Mouse (Mus musculus): ENCODE measurements at regions not wholly inside any gene's neighbourhood (a gene's known extent, or its start where the extent isn't known, plus 50 kb on each side); places are given as distances from the start of the nearest gene placed in this dataset.

- Histone ChIP-seq H3K4me2 (ENCODE audit: low read depth, low read length) (no peak overlapping the region), H3K27me3 (ENCODE audit: control insufficient read depth, insufficient read depth, low read length) (no peaks in the 10 kb centered on the region), H3K27ac (replicated peaks; ENCODE audit: low read depth, low read length) (no peak overlapping the region), H3K9me3 (replicated peaks; ENCODE audit: control insufficient read depth, low read length) (no peaks in the 10 kb centered on the region), H3K4me3 (ENCODE audit: low read depth, low read length) (no peak overlapping the region), H3K4me1 (ENCODE audit: control insufficient read depth, insufficient read depth, low read length) (no peaks in the 10 kb centered on the region), H3K36me3 (replicated peaks; ENCODE audit: control insufficient read depth, insufficient read depth, low read depth, low read length) (no peaks in the 10 kb centered on the region), H3K9ac (replicated peaks; ENCODE audit: low read length) (no peak overlapping the region)
- WGBS: 83% methylated on average over 1 of the region's 1 CpGs
- ATAC-seq (replicated peaks; ENCODE audit: insufficient number of reproducible peaks, low FRiP score, low TSS enrichment, low read depth) (no peak), DNase-seq (ENCODE audit: low spot score) (no peak)
Measured at GRCm38 (mm10) chr4:10296220-10296619, 578.1 kb upstream of the 2610301B20Rik start.

GRCm38 (mm10) chr4:10311886-10312285 is 562.4 kb upstream of the 2610301B20Rik start:
- H3K27me3 ChIP-seq (ENCODE audit: control insufficient read depth, insufficient read depth, low read length): no peaks in the 10 kb centered on the region
- H3K9me3 ChIP-seq (replicated peaks; ENCODE audit: control insufficient read depth, low read length): no peaks in the 10 kb centered on the region
- H3K4me1 ChIP-seq (ENCODE audit: control insufficient read depth, insufficient read depth, low read length): no peaks in the 10 kb centered on the region
- no peak overlapping the region for H3K4me3 ChIP-seq (ENCODE audit: low read depth, low read length)
- no peak overlapping the region for H3K4me2 ChIP-seq (ENCODE audit: low read depth, low read length)
- peak; percentile 61 for DNase-seq (ENCODE audit: low spot score)
- peak; percentile 44; the same call in 1 of the 2 replicates for ATAC-seq (replicated peaks; ENCODE audit: insufficient number of reproducible peaks, low FRiP score, low TSS enrichment, low read depth)
- H3K27ac ChIP-seq (replicated peaks; ENCODE audit: low read depth, low read length): no peak overlapping the region
- 28% methylated on average over 5 of the region's 5 CpGs for WGBS
- H3K36me3 ChIP-seq (replicated peaks; ENCODE audit: control insufficient read depth, insufficient read depth, low read depth, low read length): no peaks in the 10 kb centered on the region
- no peak overlapping the region for H3K9ac ChIP-seq (replicated peaks; ENCODE audit: low read length)

- Histone ChIP-seq H3K4me2 (ENCODE audit: low read depth, low read length) (no peak overlapping the region), H3K27ac (replicated peaks; ENCODE audit: low read depth, low read length) (no peak overlapping the region), H3K4me3 (ENCODE audit: low read depth, low read length) (no peak overlapping the region), H3K36me3 (replicated peaks; ENCODE audit: control insufficient read depth, insufficient read depth, low read depth, low read length) (no peaks in the 10 kb centered on the region), H3K9me3 (replicated peaks; ENCODE audit: control insufficient read depth, low read length) (no peaks in the 10 kb centered on the region), H3K27me3 (ENCODE audit: control insufficient read depth, insufficient read depth, low read length) (no peaks in the 10 kb centered on the region), H3K4me1 (ENCODE audit: control insufficient read depth, insufficient read depth, low read length) (no peaks in the 10 kb centered on the region), H3K9ac (replicated peaks; ENCODE audit: low read length) (no peak overlapping the region)
- WGBS: 71% methylated on average over 4 of the region's 4 CpGs
- ATAC-seq (replicated peaks; ENCODE audit: insufficient number of reproducible peaks, low FRiP score, low TSS enrichment, low read depth) (no peak), DNase-seq (ENCODE audit: low spot score) (no peak)
Measured at GRCm38 (mm10) chr4:10315144-10315543, 559.2 kb upstream of the 2610301B20Rik start.

- H3K27me3 ChIP-seq (ENCODE audit: control insufficient read depth, insufficient read depth, low read length): no peaks in the 10 kb centered on the region
- H3K4me2 ChIP-seq (ENCODE audit: low read depth, low read length): no peak overlapping the region
- no peak overlapping the region for H3K4me3 ChIP-seq (ENCODE audit: low read depth, low read length)
- H3K9ac ChIP-seq (replicated peaks; ENCODE audit: low read length): no peak overlapping the region
- H3K4me1 ChIP-seq (ENCODE audit: control insufficient read depth, insufficient read depth, low read length): no peaks in the 10 kb centered on the region
- 51% methylated on average over 3 of the region's 3 CpGs for WGBS
- no peaks in the 10 kb centered on the region for H3K9me3 ChIP-seq (replicated peaks; ENCODE audit: control insufficient read depth, low read length)
- no peaks in the 10 kb centered on the region for H3K36me3 ChIP-seq (replicated peaks; ENCODE audit: control insufficient read depth, insufficient read depth, low read depth, low read length)
- H3K27ac ChIP-seq (replicated peaks; ENCODE audit: low read depth, low read length): no peak overlapping the region
- no peak for ATAC-seq (replicated peaks; ENCODE audit: insufficient number of reproducible peaks, low FRiP score, low TSS enrichment, low read depth)
- DNase-seq (ENCODE audit: low spot score): peak; percentile 21
Measured at GRCm38 (mm10) chr4:10315875-10316274, 558.4 kb upstream of the 2610301B20Rik start.

GRCm38 (mm10) chr4:10344147-10344546 is 530.2 kb upstream of the 2610301B20Rik start:
- Histone ChIP-seq H3K36me3 (replicated peaks; ENCODE audit: control insufficient read depth, insufficient read depth, low read depth, low read length) (no peaks in the 10 kb centered on the region), H3K27ac (replicated peaks; ENCODE audit: low read depth, low read length) (no peak overlapping the region), H3K4me3 (ENCODE audit: low read depth, low read length) (no peak overlapping the region), H3K4me2 (ENCODE audit: low read depth, low read length) (no peak overlapping the region), H3K4me1 (ENCODE audit: control insufficient read depth, insufficient read depth, low read length) (no peaks in the 10 kb centered on the region), H3K9ac (replicated peaks; ENCODE audit: low read length) (no peak overlapping the region), H3K9me3 (replicated peaks; ENCODE audit: control insufficient read depth, low read length) (no peaks in the 10 kb centered on the region), H3K27me3 (ENCODE audit: control insufficient read depth, insufficient read depth, low read length) (no peaks in the 10 kb centered on the region)
- ATAC-seq (replicated peaks; ENCODE audit: insufficient number of reproducible peaks, low FRiP score, low TSS enrichment, low read depth) (no peak), DNase-seq (ENCODE audit: low spot score) (no peak)
- 73% methylated on average over 2 of the region's 2 CpGs for WGBS

GRCm38 (mm10) chr4:10351876-10352627 is 522.2 kb upstream of the 2610301B20Rik start:
- Histone ChIP-seq H3K36me3 (replicated peaks; ENCODE audit: control insufficient read depth, insufficient read depth, low read depth, low read length) (no peaks in the 10 kb centered on the region), H3K4me1 (ENCODE audit: control insufficient read depth, insufficient read depth, low read length) (no peaks in the 10 kb centered on the region), H3K27me3 (ENCODE audit: control insufficient read depth, insufficient read depth, low read length) (no peaks in the 10 kb centered on the region), H3K4me2 (ENCODE audit: low read depth, low read length) (no peak overlapping the region), H3K4me3 (ENCODE audit: low read depth, low read length) (no peak overlapping the region), H3K9me3 (replicated peaks; ENCODE audit: control insufficient read depth, low read length) (no peaks in the 10 kb centered on the region), H3K9ac (replicated peaks; ENCODE audit: low read length) (no peak overlapping the region), H3K27ac (replicated peaks; ENCODE audit: low read depth, low read length) (no peak overlapping the region)
- DNase-seq (ENCODE audit: low spot score): no peak
- 78% methylated on average over 4 of the region's 4 CpGs for WGBS
- no peak for ATAC-seq (replicated peaks; ENCODE audit: insufficient number of reproducible peaks, low FRiP score, low TSS enrichment, low read depth)

- no peak overlapping the region for H3K9ac ChIP-seq (replicated peaks; ENCODE audit: low read length)
- no peak for DNase-seq (ENCODE audit: low spot score)
- no peak overlapping the region for H3K4me3 ChIP-seq (ENCODE audit: low read depth, low read length)
- H3K36me3 ChIP-seq (replicated peaks; ENCODE audit: control insufficient read depth, insufficient read depth, low read depth, low read length): no peaks in the 10 kb centered on the region
- no peaks in the 10 kb centered on the region for H3K4me1 ChIP-seq (ENCODE audit: control insufficient read depth, insufficient read depth, low read length)
- no peak overlapping the region for H3K4me2 ChIP-seq (ENCODE audit: low read depth, low read length)
- no peak overlapping the region for H3K27ac ChIP-seq (replicated peaks; ENCODE audit: low read depth, low read length)
- H3K27me3 ChIP-seq (ENCODE audit: control insufficient read depth, insufficient read depth, low read length): no peaks in the 10 kb centered on the region
- no peaks in the 10 kb centered on the region for H3K9me3 ChIP-seq (replicated peaks; ENCODE audit: control insufficient read depth, low read length)
- WGBS: 77% methylated on average over 3 of the region's 3 CpGs
- no peak for ATAC-seq (replicated peaks; ENCODE audit: insufficient number of reproducible peaks, low FRiP score, low TSS enrichment, low read depth)
Measured at GRCm38 (mm10) chr4:10357572-10357971, 516.7 kb upstream of the 2610301B20Rik start.

- Histone ChIP-seq H3K9ac (replicated peaks; ENCODE audit: low read length) (no peak overlapping the region), H3K27me3 (ENCODE audit: control insufficient read depth, insufficient read depth, low read length) (no peaks in the 10 kb centered on the region), H3K4me2 (ENCODE audit: low read depth, low read length) (no peak overlapping the region), H3K9me3 (replicated peaks; ENCODE audit: control insufficient read depth, low read length) (no peaks in the 10 kb centered on the region), H3K4me1 (ENCODE audit: control insufficient read depth, insufficient read depth, low read length) (no peaks in the 10 kb centered on the region), H3K27ac (replicated peaks; ENCODE audit: low read depth, low read length) (no peak overlapping the region), H3K36me3 (replicated peaks; ENCODE audit: control insufficient read depth, insufficient read depth, low read depth, low read length) (no peaks in the 10 kb centered on the region), H3K4me3 (ENCODE audit: low read depth, low read length) (no peak overlapping the region)
- 88% methylated on average over 2 of the region's 2 CpGs for whole genome bisulfite sequencing
- DNase-seq (ENCODE audit: low spot score) (no peak), ATAC-seq (replicated peaks; ENCODE audit: insufficient number of reproducible peaks, low FRiP score, low TSS enrichment, low read depth) (no peak)
Measured at GRCm38 (mm10) chr4:10389790-10390189, 484.5 kb upstream of the 2610301B20Rik start.
